In genomic region chr3:67463001-67463400, GRCm38 (mm10) we compare ENCODE assay signal across 8 mouse cellular contexts. TPM values are rescaled to one million over a fixed set of nuclear protein-coding genes. Genes with fewer than 3 reads are reported as not detected.
DNase-seq lines count a peak whose midpoint lies in the region; ATAC-seq and TF ChIP-seq lines count a peak whose summit lies in the region.

No protein-coding gene starts in this region.

- H3K36me3 ChIP-seq in heart, embryonic 11.5 days (ENCODE audit: control insufficient read depth, insufficient read depth, low read length): peaks cover 7% of the 10 kb centered on the region
- peaks cover 33 to 57% of the 10 kb centered on the region in 2 experiments for H3K36me3 ChIP-seq in CH12.LX (replicated peaks in 1 of 2; ENCODE audit: control insufficient read depth in 1 of 2, insufficient read depth in 1 of 2, low read length in 1 of 2)
- peaks cover 46% of the 10 kb centered on the region for H3K36me3 ChIP-seq in forebrain, embryonic 10.5 days (replicated peaks)
- peaks cover 13% of the 10 kb centered on the region for H3K36me3 ChIP-seq in liver, embryonic 11.5 days (ENCODE audit: control insufficient read depth, insufficient read depth, low read length)
- H3K36me3 ChIP-seq in stomach, embryonic 16.5 days (ENCODE audit: control insufficient read depth, insufficient read depth, low read length): peaks cover 8% of the 10 kb centered on the region

- no peak for DNase-seq in heart, adult 18-20 months
- peak; percentile 10 for DNase-seq in CH12.LX (ENCODE audit: extremely low read depth)
- DNase-seq in forebrain, embryonic 10.5 days (ENCODE audit: extremely low spot score, low spot score): no peak
- no peak for DNase-seq in liver, embryonic 11.5 days (ENCODE audit: low spot score)
- DNase-seq in adrenal gland, adult 18-20 months (ENCODE audit: low spot score in 2 of 2): no peak
- no peak for DNase-seq in gastrocnemius, adult 8-10 months (ENCODE audit: low spot score in 2 of 2)

- H3K9me3 ChIP-seq in heart, embryonic 11.5 days (replicated peaks; ENCODE audit: control insufficient read depth, low read length): no peaks in the 10 kb centered on the region
- H3K9me3 ChIP-seq in CH12.LX (replicated peaks; ENCODE audit: low read length): no peaks in the 10 kb centered on the region
- no peaks in the 10 kb centered on the region for H3K9me3 ChIP-seq in forebrain, embryonic 10.5 days
- H3K9me3 ChIP-seq in liver, embryonic 11.5 days (ENCODE audit: control insufficient read depth, low read length): no peaks in the 10 kb centered on the region
- no peaks in the 10 kb centered on the region for H3K9me3 ChIP-seq in stomach, embryonic 16.5 days (replicated peaks; ENCODE audit: control insufficient read depth, low read length)

- H3K4me2 ChIP-seq in heart, embryonic 11.5 days: peak overlapping the region; percentile 74
- peak overlapping the region; percentile 96 for H3K4me2 ChIP-seq in CH12.LX (ENCODE audit: insufficient read depth, low read depth, poor library complexity, severe bottlenecking)
- H3K4me2 ChIP-seq in liver, embryonic 11.5 days: peak overlapping the region; percentile 87
- peak overlapping the region; percentile 83 for H3K4me2 ChIP-seq in stomach, embryonic 16.5 days (ENCODE audit: low read depth, low read length)

- WGBS in heart, embryonic 11.5 days (ENCODE audit: insufficient replicate concordance): 3% methylated on average over 12 of the region's 12 CpGs
- WGBS in forebrain, embryonic 10.5 days: 7% methylated on average over 12 of the region's 12 CpGs
- WGBS in liver, embryonic 11.5 days: 7% methylated on average over 12 of the region's 12 CpGs
- WGBS in stomach, embryonic 16.5 days: 1% methylated on average over 12 of the region's 12 CpGs

- peaks cover 6% of the 10 kb centered on the region; the same call in 1 of the 2 replicates for H3K79me2 ChIP-seq in CH12.LX (replicated peaks; ENCODE audit: control insufficient read depth, extremely low read depth, insufficient read depth, poor library complexity, severe bottlenecking)

- H3K9ac ChIP-seq in heart, embryonic 11.5 days (ENCODE audit: low read depth, low read length): peak overlapping the region; percentile 65
- peak overlapping the region; percentile 83 for H3K9ac ChIP-seq in CH12.LX (ENCODE audit: insufficient read depth, low read depth)
- peak overlapping the region; percentile 67 for H3K9ac ChIP-seq in liver, embryonic 11.5 days (ENCODE audit: low read depth, low read length)
- H3K9ac ChIP-seq in stomach, embryonic 16.5 days (ENCODE audit: low read length): peak overlapping the region; percentile 85

- no peak for TF ChIP-seq EP300 in CH12.LX (IDR thresholded peaks at IDR 0.05; ENCODE audit: low read length)

- TF ChIP-seq CTCF in CH12.LX (conservative IDR thresholded peaks at IDR 0.05 in 1 of 2, IDR thresholded peaks at IDR 0.05 in 1 of 2; ENCODE audit: low read depth in 2 of 2, low read length in 2 of 2): no peak

- no peak for ATAC-seq in heart, embryonic 11.5 days (replicated peaks; ENCODE audit: insufficient number of reproducible peaks, low FRiP score, low TSS enrichment)
- ATAC-seq in liver, embryonic 11.5 days (replicated peaks; ENCODE audit: low FRiP score): no peak
- no peak for ATAC-seq in stomach, embryonic 16.5 days (ENCODE audit: insufficient read depth, low FRiP score)

- TF ChIP-seq POLR2A in CH12.LX (IDR thresholded peaks at IDR 0.05; ENCODE audit: low read depth, low read length): no peak

- dilution Hi-C loops in CH12.LX (cut with MboI; ENCODE audit: extremely low pct_ligation_motif_present, extremely low pct_unique_long_range_greater_than_20kb, low sequenced_read_pairs): no loop called here

- in situ Hi-C loops in CH12.LX (cut with MboI; ENCODE audit: low pct_ligation_motif_present, low pct_unique_long_range_greater_than_20kb, low sequenced_read_pairs): no loop called here

- H3K27me3 ChIP-seq in heart, embryonic 11.5 days (ENCODE audit: control insufficient read depth, insufficient read depth, low read length): no peaks in the 10 kb centered on the region
- H3K27me3 ChIP-seq in CH12.LX (replicated peaks): no peaks in the 10 kb centered on the region
- no peaks in the 10 kb centered on the region for H3K27me3 ChIP-seq in forebrain, embryonic 10.5 days (ENCODE audit: poor library complexity, severe bottlenecking)
- no peaks in the 10 kb centered on the region for H3K27me3 ChIP-seq in liver, embryonic 11.5 days (replicated peaks; ENCODE audit: control insufficient read depth, insufficient read depth, low read length)
- no peaks in the 10 kb centered on the region for H3K27me3 ChIP-seq in stomach, embryonic 16.5 days (ENCODE audit: control insufficient read depth, insufficient read depth, low read length)

- H3K4me1 ChIP-seq in heart, embryonic 11.5 days (ENCODE audit: control insufficient read depth, insufficient read depth, low read length): peaks cover 6% of the 10 kb centered on the region; the same call in 1 of the 2 replicates
- H3K4me1 ChIP-seq in CH12.LX (ENCODE audit: control insufficient read depth in 1 of 2, insufficient read depth in 2 of 2): peaks cover 3 to 24% of the 10 kb centered on the region in 2 experiments; a peak in 3 of 4 replicates
- peaks cover 28% of the 10 kb centered on the region for H3K4me1 ChIP-seq in forebrain, embryonic 10.5 days
- no peaks in the 10 kb centered on the region; the same call in 1 of the 2 replicates for H3K4me1 ChIP-seq in liver, embryonic 11.5 days (replicated peaks; ENCODE audit: control insufficient read depth, insufficient read depth, low read length)
- H3K4me1 ChIP-seq in stomach, embryonic 16.5 days (ENCODE audit: control insufficient read depth, insufficient read depth, low read length): peaks cover 8% of the 10 kb centered on the region

- no peak for TF ChIP-seq RAD21 in CH12.LX (IDR thresholded peaks at IDR 0.05; ENCODE audit: low read depth, low read length)

- peak overlapping the region; percentile 30 for H3K27ac ChIP-seq in heart, embryonic 11.5 days (ENCODE audit: low read depth, low read length)
- no peak overlapping the region for H3K27ac ChIP-seq in CH12.LX (ENCODE audit: insufficient read depth, low read depth)
- peak overlapping the region; percentile 85 for H3K27ac ChIP-seq in forebrain, embryonic 10.5 days
- H3K27ac ChIP-seq in liver, embryonic 11.5 days (ENCODE audit: low read depth, low read length): peak overlapping the region; percentile 48; the same call in 1 of the 2 replicates
- H3K27ac ChIP-seq in stomach, embryonic 16.5 days (ENCODE audit: low read length): peak overlapping the region; percentile 90

- H3K4me3 ChIP-seq in heart, embryonic 11.5 days (ENCODE audit: low read depth, low read length): peak overlapping the region; percentile 62
- peak overlapping the region; percentile 68 to 92 (median 80) for H3K4me3 ChIP-seq in CH12.LX (replicated peaks in 1 of 3; ENCODE audit: low read depth in 2 of 3, low read length in 2 of 3, poor library complexity in 1 of 3)
- H3K4me3 ChIP-seq in forebrain, embryonic 10.5 days: peak overlapping the region; percentile 67
- H3K4me3 ChIP-seq in liver, embryonic 11.5 days (ENCODE audit: low read depth, low read length): peak overlapping the region; percentile 67
- H3K4me3 ChIP-seq in stomach, embryonic 16.5 days (replicated peaks; ENCODE audit: low read length): peak overlapping the region; percentile 78

TF ChIP-seq in CH12.LX, 34 proteins besides CTCF, POLR2A, EP300 and RAD21:
- TF ChIP-seq RCOR1 (conservative IDR thresholded peaks at IDR 0.05; ENCODE audit: low read depth, low read length): no peak

RNA-seq across cellular contexts. Expression of gene Lxn, which starts 0.7 kb away (rescaled TPM):
- polyA plus RNA-seq in heart, embryonic 11.5 days (2014; fragmentation: Nextera tagmentation; extraction: Ambion mirVana): 55.8 and 63.4 TPM in 2 replicates
- 1 to 10 TPM; 3.6 to 4.2 TPM for total RNA-seq in heart, adult 18-20 months (2021)
- total RNA-seq in CH12.LX (2012; rRNA removed): 11.0 and 14.3 TPM in 2 replicates
- total RNA-seq in CH12.LX (2014; rRNA removed): 12.8 and 14.3 TPM in 2 replicates
- 31.3 and 33.3 TPM in 2 replicates for polyA plus RNA-seq in CH12.LX (2012; ENCODE audit: insufficient read length, low read depth)
- 34.7 and 40.1 TPM in 2 replicates for polyA plus RNA-seq in forebrain, embryonic 10.5 days (2016; fragmentation: Nextera tagmentation; extraction: Ambion mirVana)
- polyA plus RNA-seq in liver, embryonic 11.5 days (2014; fragmentation: Nextera tagmentation; extraction: Ambion mirVana): 30.4 and 32.8 TPM in 2 replicates
- 91.4 and 95.1 TPM in 2 replicates for polyA plus RNA-seq in stomach, embryonic 16.5 days (2015; fragmentation: Nextera tagmentation; extraction: Ambion mirVana)
- total RNA-seq in adrenal gland, adult 18-20 months (2021): 10 to 100 TPM in 1 of 2 experiments, 1 to 10 TPM in 1; 6.9 to 10.4 TPM
- 1 to 10 TPM in 3 of 4 experiments, under 1 TPM in 1; 0.29 to 2.3 (median 1.1) TPM for total RNA-seq in gastrocnemius, adult 8-10 months (2022)

RNA-seq across cellular contexts. Expression of gene Gfm1, which starts 33.1 kb away (rescaled TPM):
- 99.5 and 124 TPM in 2 replicates for polyA plus RNA-seq in heart, embryonic 11.5 days (2014; fragmentation: Nextera tagmentation; extraction: Ambion mirVana)
- 100 to 1,000 TPM; 229 to 255 TPM for total RNA-seq in heart, adult 18-20 months (2021)
- total RNA-seq in CH12.LX (2012; rRNA removed) (47.0 and 63.5 TPM in 2 replicates), CH12.LX (2014; rRNA removed) (73.1 and 74.9 TPM in 2 replicates)
- 91.3 and 98.9 TPM in 2 replicates for polyA plus RNA-seq in CH12.LX (2012; ENCODE audit: insufficient read length, low read depth)
- 56.5 and 63.7 TPM in 2 replicates for polyA plus RNA-seq in forebrain, embryonic 10.5 days (2016; fragmentation: Nextera tagmentation; extraction: Ambion mirVana)
- polyA plus RNA-seq in liver, embryonic 11.5 days (2014; fragmentation: Nextera tagmentation; extraction: Ambion mirVana): 83.3 and 96.1 TPM in 2 replicates
- 42.7 and 45.9 TPM in 2 replicates for polyA plus RNA-seq in stomach, embryonic 16.5 days (2015; fragmentation: Nextera tagmentation; extraction: Ambion mirVana)
- 100 to 1,000 TPM; 111 to 121 TPM for total RNA-seq in adrenal gland, adult 18-20 months (2021)
- total RNA-seq in gastrocnemius, adult 8-10 months (2022): 100 to 1,000 TPM; 107 to 116 (median 111) TPM

RNA-seq across cellular contexts. Expression of gene Rarres1, which starts 52.3 kb away (rescaled TPM):
- polyA plus RNA-seq in heart, embryonic 11.5 days (2014; fragmentation: Nextera tagmentation; extraction: Ambion mirVana): 0.89 and 1.7 TPM in 2 replicates
- total RNA-seq in heart, adult 18-20 months (2021): 1 to 10 TPM in 1 of 2 experiments, under 1 TPM in 1; 0.99 to 1.1 TPM
- total RNA-seq in CH12.LX (2012; rRNA removed) (0.08 TPM in 1 of 2 replicates, not detected in the other), CH12.LX (2014; rRNA removed) (0.24 and 0.34 TPM in 2 replicates)
- 0.42 TPM in 1 of 2 replicates, not detected in the other for polyA plus RNA-seq in CH12.LX (2012; ENCODE audit: insufficient read length, low read depth)
- polyA plus RNA-seq in forebrain, embryonic 10.5 days (2016; fragmentation: Nextera tagmentation; extraction: Ambion mirVana): 0.23 and 0.42 TPM in 2 replicates
- 3.4 and 4.6 TPM in 2 replicates for polyA plus RNA-seq in liver, embryonic 11.5 days (2014; fragmentation: Nextera tagmentation; extraction: Ambion mirVana)
- 2.1 and 2.6 TPM in 2 replicates for polyA plus RNA-seq in stomach, embryonic 16.5 days (2015; fragmentation: Nextera tagmentation; extraction: Ambion mirVana)
- total RNA-seq in adrenal gland, adult 18-20 months (2021): under 1 TPM; 0.23 to 0.83 TPM
- under 1 TPM; 0.29 to 0.72 (median 0.41) TPM for total RNA-seq in gastrocnemius, adult 8-10 months (2022)
